9 mouse cellular contexts compared by ENCODE assay signal in genomic region chr19:10710088-10710511, GRCm38 (mm10). TPM values are rescaled to one million over a fixed set of nuclear protein-coding genes. Genes with fewer than 3 reads are reported as not detected.
DNase-seq lines count a peak whose midpoint lies in the region; ATAC-seq and TF ChIP-seq lines count a peak whose summit lies in the region.
"Had no signal": no experiment of that assay in that cellular context is flagged by ENCODE, and none has a peak within 500 bp of the region (broad histone marks: within the 10 kb centered on the region; RNA-seq: fewer than 3 reads in every experiment).

No protein-coding gene starts in this region.

- peak; percentile 37 for ATAC-seq in intestine, embryonic 16.5 days
- ATAC-seq in midbrain, embryonic 12.5 days (ENCODE audit: low FRiP score, low read depth): peak; percentile 7; the same call in 1 of the 2 replicates

- TF ChIP-seq CTCF in spleen, adult 2 months (IDR thresholded peaks at IDR 0.05; ENCODE audit: extremely low read depth, insufficient read depth, insufficient read length, insufficient replicate concordance): peak; percentile 58; the same call in 1 of the 2 replicates

- DNase-seq in ovary, postnatal 36 days (ENCODE audit: low spot score): peak; percentile 58
- DNase-seq in ovary, adult 18-20 months (ENCODE audit: low spot score): no peak
- peak; percentile 45 for DNase-seq in embryo, embryonic 9.5 days (ENCODE audit: extremely low spot score)
- DNase-seq in gastrocnemius, postnatal 25 days: peak; percentile 39
- peak; percentile 75 to 77 for DNase-seq in left cerebral cortex, postnatal 14 days (ENCODE audit: low spot score in 2 of 2)
- peak; percentile 30 to 43 for DNase-seq in spleen, adult 2 months (ENCODE audit: low read depth in 1 of 2, low spot score in 2 of 2)

- no peak overlapping the region for H3K4me3 ChIP-seq in intestine, embryonic 16.5 days (ENCODE audit: low read length)
- H3K4me3 ChIP-seq in midbrain, embryonic 12.5 days: no peak overlapping the region
- H3K4me3 ChIP-seq in spleen, adult 2 months (ENCODE audit: extremely low read depth, insufficient read depth, insufficient read length): no peak overlapping the region
- H3K4me3 ChIP-seq: myocyte had no signal

- H3K27me3 ChIP-seq in intestine, embryonic 16.5 days (replicated peaks; ENCODE audit: control insufficient read depth, insufficient read depth, low read length): no peaks in the 10 kb centered on the region
- H3K27me3 ChIP-seq in midbrain, embryonic 12.5 days: no peaks in the 10 kb centered on the region
- no peaks in the 10 kb centered on the region for H3K27me3 ChIP-seq in spleen, adult 2 months (ENCODE audit: control insufficient read depth, insufficient read depth, low read length)

- H3K4me2 ChIP-seq in intestine, embryonic 16.5 days (ENCODE audit: low read depth, low read length): no peak overlapping the region
- no peak overlapping the region for H3K4me2 ChIP-seq in midbrain, embryonic 12.5 days (replicated peaks)

- H3K4me1 ChIP-seq in intestine, embryonic 16.5 days (ENCODE audit: control insufficient read depth, insufficient read depth, low read length): peaks cover 9% of the 10 kb centered on the region
- peaks cover 20% of the 10 kb centered on the region for H3K4me1 ChIP-seq in midbrain, embryonic 12.5 days
- H3K4me1 ChIP-seq in spleen, adult 2 months (ENCODE audit: control insufficient read depth, insufficient read depth, insufficient read length): no peaks in the 10 kb centered on the region

- no peak overlapping the region; the same call in 1 of the 2 replicates for H3K27ac ChIP-seq in intestine, embryonic 16.5 days (ENCODE audit: low read length)
- peak overlapping the region; percentile 72 for H3K27ac ChIP-seq in midbrain, embryonic 12.5 days (replicated peaks)
- no peak overlapping the region for H3K27ac ChIP-seq in spleen, adult 2 months (ENCODE audit: insufficient read depth, low read length)

- H3K9ac ChIP-seq in intestine, embryonic 16.5 days (ENCODE audit: low read depth, low read length): 0 out of 2 replicates have a peak overlapping the region, but pooled peaks have one; percentile 3
- no peak overlapping the region for H3K9ac ChIP-seq in midbrain, embryonic 12.5 days (replicated peaks)

- H3K36me3 ChIP-seq in intestine, embryonic 16.5 days (ENCODE audit: control insufficient read depth, insufficient read depth, low read length): peaks cover 12% of the 10 kb centered on the region
- H3K36me3 ChIP-seq in midbrain, embryonic 12.5 days: peaks cover 49% of the 10 kb centered on the region
- H3K36me3 ChIP-seq in spleen, adult 2 months (ENCODE audit: control insufficient read depth, insufficient read depth, low read length): peaks cover 25% of the 10 kb centered on the region

- no peaks in the 10 kb centered on the region for H3K9me3 ChIP-seq in intestine, embryonic 16.5 days (ENCODE audit: control insufficient read depth, low read length)
- H3K9me3 ChIP-seq in midbrain, embryonic 12.5 days: no peaks in the 10 kb centered on the region

- 69% methylated on average over 9 of the region's 9 CpGs for WGBS in intestine, embryonic 16.5 days
- 78% methylated on average over 9 of the region's 9 CpGs for WGBS in midbrain, embryonic 12.5 days
- WGBS in spleen, adult 2 months: 66% methylated on average over 9 of the region's 9 CpGs

- intact Hi-C loops in left cerebral cortex, postnatal 14 days (cut with DNase I): loop anchor here (10.0 kb wide), 1 partner anchor 245 kb away; no protein-coding TSS in a partner anchor

- TF ChIP-seq POLR2A in spleen, adult 2 months (IDR thresholded peaks at IDR 0.05; ENCODE audit: low read depth, low read length): no peak

RNA-seq across cellular contexts. Expression of gene Vps37c, which starts 21.6 kb away (rescaled TPM):
- total RNA-seq in gastrocnemius, postnatal 25 days (2021): 10 to 100 TPM; 23.9 to 26.2 TPM
- 36.2 and 37.6 TPM in 2 replicates for polyA plus RNA-seq in intestine, embryonic 16.5 days (2015; fragmentation: Nextera tagmentation; extraction: Ambion mirVana)
- total RNA-seq in left cerebral cortex, postnatal 14 days (2021): 10 to 100 TPM; 29.3 to 32.5 TPM
- 30.5 and 31.9 TPM in 2 replicates for polyA plus RNA-seq in midbrain, embryonic 12.5 days (2016; fragmentation: Nextera tagmentation; extraction: Ambion mirVana)
- polyA plus RNA-seq in spleen, adult 2 months (2012; rRNA removed): 19.7 and 22.0 TPM in 2 replicates

RNA-seq across cellular contexts. Expression of gene Cd5, which starts 28.7 kb away (rescaled TPM):
- under 1 TPM in 1 of 2 experiments, not detected in 1; 0.19 TPM for total RNA-seq in gastrocnemius, postnatal 25 days (2021)
- polyA plus RNA-seq in intestine, embryonic 16.5 days (2015; fragmentation: Nextera tagmentation; extraction: Ambion mirVana): 0.17 TPM in 1 of 2 replicates, not detected in the other
- total RNA-seq in left cerebral cortex, postnatal 14 days (2021): under 1 TPM; 0.17 to 0.22 TPM
- 0.27 and 0.32 TPM in 2 replicates for polyA plus RNA-seq in midbrain, embryonic 12.5 days (2016; fragmentation: Nextera tagmentation; extraction: Ambion mirVana)
- polyA plus RNA-seq in spleen, adult 2 months (2012; rRNA removed): 35.2 and 41.1 TPM in 2 replicates
- polyA plus RNA-seq: myocyte had no signal

RNA-seq across cellular contexts. Expression of gene Pga5, which starts 32.2 kb away (rescaled TPM):
- not detected for total RNA-seq in gastrocnemius, postnatal 25 days (2021)
- 0.71 and 0.78 TPM in 2 replicates for polyA plus RNA-seq in intestine, embryonic 16.5 days (2015; fragmentation: Nextera tagmentation; extraction: Ambion mirVana)
- total RNA-seq in left cerebral cortex, postnatal 14 days (2021): not detected
- polyA plus RNA-seq in midbrain, embryonic 12.5 days (2016; fragmentation: Nextera tagmentation; extraction: Ambion mirVana): not detected in 2 replicates
- polyA plus RNA-seq in spleen, adult 2 months (2012; rRNA removed): not detected in 2 replicates

Comparison
In these comparisons a context has a peak if more than half of its experiments do, and no peak if none do; other contexts are left out.
1. RNA of gene Cd5, which starts 28.7 kb away (polyA plus RNA-seq): 35.2 to 41.1 TPM in spleen, adult 2 months; 0.27 to 0.32 TPM in midbrain, embryonic 12.5 days and 0.17 TPM in intestine, embryonic 16.5 days; every median in the first group is over 10 times any median in the second.